Mouse (Mus musculus) embryonic facial prominence, embryonic 14.5 days (tissue): ENCODE results near the gene Hs3st6. TPM values are rescaled to one million over a fixed set of nuclear protein-coding genes. Genes with fewer than 3 reads are reported as not detected.
A peak's percentile ranks its signal among the peaks of the same experiment; 100 is the strongest.

Source experiments
- ATAC-seq: fragments of 200-750 bp; cut with Nextera tagmentation; 2 replicates; pipeline ENCODE4 v1.8.0; 2017; ENCODE audit warnings: low read depth, moderate number of reproducible peaks, moderate TSS enrichment
- DNase-seq: peaks from one replicate; pipeline ENCODE4 v3.0.0-alpha.2; 2015; ENCODE audit warnings: low spot score
- H3K27ac ChIP-seq: fragments of 300-500 bp; sonication (generic); replicated peaks from 2 replicates; pipeline ENCODE4 v1.5.1; 2014; ENCODE audit warnings: low read depth, mild to moderate bottlenecking, low read length, moderate library complexity
- H3K27me3 ChIP-seq: fragments of 300-500 bp; sonication (generic); replicated peaks from 2 replicates; pipeline ENCODE4 v1.6.1; 2014; ENCODE audit warnings: low read length; ENCODE audit not compliant: control insufficient read depth, insufficient read depth
- H3K36me3 ChIP-seq: fragments of 300-500 bp; sonication (generic); 2 replicates; pipeline ENCODE4 v1.6.1; 2014; ENCODE audit warnings: low read length, mixed read lengths; ENCODE audit not compliant: control insufficient read depth, insufficient read depth
- H3K4me1 ChIP-seq: fragments of 300-500 bp; sonication (generic); 2 replicates; pipeline ENCODE4 v1.6.1; 2014; ENCODE audit warnings: antibody characterized with exemption, low read length; ENCODE audit not compliant: control insufficient read depth, insufficient read depth
- H3K4me2 ChIP-seq: fragments of 300-500 bp; sonication (generic); 2 replicates; pipeline ENCODE4 v1.6.1; 2014; ENCODE audit warnings: low read depth, mild to moderate bottlenecking, low read length, moderate library complexity, mixed read lengths
- H3K4me3 ChIP-seq: fragments of 300-500 bp; sonication (generic); 2 replicates; pipeline ENCODE4 v1.5.1; 2014; ENCODE audit warnings: low read depth, mild to moderate bottlenecking, low read length
- H3K9ac ChIP-seq: fragments of 300-500 bp; sonication (generic); 2 replicates; pipeline ENCODE4 v1.6.1; 2014; ENCODE audit warnings: low read depth, mild to moderate bottlenecking, low read length, moderate library complexity, mixed read lengths
- H3K9me3 ChIP-seq: fragments of 300-500 bp; sonication (generic); 2 replicates; pipeline ENCODE4 v1.6.1; 2016; ENCODE audit warnings: low read length; ENCODE audit not compliant: control insufficient read depth
- WGBS: fragments of 180-500 bp; shearing (Covaris S2); extraction: QIAGEN DNeasy Blood & Tissue Kit; methylation state at CpG from one replicate; pipeline ENCODE4 v1.1.7; 2014; 5-methylcytosine and 5-hydroxymethylcytosine counted together
- polyA plus RNA-seq: library from polyadenylated mRNA; unstranded; fragments of >200 nt; fragmentation: Nextera tagmentation; extraction: Ambion mirVana; gene quantifications from 2 replicates; pipeline ENCODE4 v1.2.1, GENCODE M21; 2014

Hs3st6 gene
- polyA plus RNA-seq, result 10.1 and 11.7 TPM in 2 replicates

GRCm38 (mm10) chr17:24752415-24753394 is at the start of gene Hs3st6:
Gene Hs3st6 (plus strand): TSS chr17:24752988.
- DNase-seq, result peak; percentile 29
- Histone ChIP-seq H3K4me1 (peaks cover 21% of the 10 kb centered on the region; the same call in 1 of the 2 replicates), H3K27me3 (peaks cover 47% of the 10 kb centered on the region), H3K4me3 (peak within 1 kb of the TSS; percentile 56), H3K9ac (peak within 1 kb of the TSS; percentile 61), H3K36me3 (no peaks in the 10 kb centered on the region), H3K9me3 (no peaks in the 10 kb centered on the region), H3K4me2 (peak within 1 kb of the TSS; percentile 94), H3K27ac (no peak within 1 kb of the TSS)
- ATAC-seq, result peak; percentile 92
- WGBS, result under 1% methylated on average over 26 of the region's 82 CpGs

- no peaks in the 10 kb centered on the region for H3K27me3 ChIP-seq
- DNase-seq (no peak), ATAC-seq (no peak)
- H3K4me3 ChIP-seq, result no peak overlapping the region
- H3K4me1 ChIP-seq, result no peaks in the 10 kb centered on the region; the same call in 1 of the 2 replicates
- WGBS, result 92% methylated on average over 3 of the region's 3 CpGs
- no peaks in the 10 kb centered on the region for H3K9me3 ChIP-seq
- H3K4me2 ChIP-seq, result no peak overlapping the region
- no peak overlapping the region for H3K9ac ChIP-seq
- H3K36me3 ChIP-seq, result peaks cover 37% of the 10 kb centered on the region
- H3K27ac ChIP-seq, result no peak overlapping the region
Measured at GRCm38 (mm10) chr17:24705821-24706220, 47.0 kb upstream of the Hs3st6 start.

GRCm38 (mm10) chr17:24706982-24707800 is 45.6 kb upstream of the Hs3st6 start, which contains the start of gene Tbl3:
Gene Tbl3 (minus strand): TSS chr17:24707660.
- H3K36me3 ChIP-seq, result peaks cover 24% of the 10 kb centered on the region
- no peaks in the 10 kb centered on the region; the same call in 1 of the 2 replicates for H3K4me1 ChIP-seq
- H3K4me2 ChIP-seq, result peak within 1 kb of the TSS; percentile 71
- WGBS, result 5% methylated on average over 32 of the region's 32 CpGs
- no peaks in the 10 kb centered on the region for H3K9me3 ChIP-seq
- peak; percentile 96 for DNase-seq
- H3K27me3 ChIP-seq, result no peaks in the 10 kb centered on the region
- peak; percentile 93 for ATAC-seq
- H3K27ac ChIP-seq, result peak within 1 kb of the TSS; percentile 78
- H3K4me3 ChIP-seq, result peak within 1 kb of the TSS; percentile 70
- peak within 1 kb of the TSS; percentile 73 for H3K9ac ChIP-seq

GRCm38 (mm10) chr17:24707801-24708425 is 44.9 kb upstream of the Hs3st6 start:
- ATAC-seq (0 out of 2 replicates have a peak, but pooled peaks have one; percentile 39), DNase-seq (peak; percentile 25)
- Histone ChIP-seq H3K4me3 (peak overlapping the region; percentile 70), H3K4me1 (no peaks in the 10 kb centered on the region; the same call in 1 of the 2 replicates), H3K4me2 (peak overlapping the region; percentile 71), H3K27ac (peak overlapping the region; percentile 78), H3K36me3 (peaks cover 18% of the 10 kb centered on the region), H3K9me3 (no peaks in the 10 kb centered on the region), H3K27me3 (no peaks in the 10 kb centered on the region), H3K9ac (peak overlapping the region; percentile 73)
- 4% methylated on average over 24 of the region's 24 CpGs for WGBS

- no peaks in the 10 kb centered on the region for H3K9me3 ChIP-seq
- peak; percentile 58 for DNase-seq
- no peak overlapping the region for H3K27ac ChIP-seq
- H3K4me1 ChIP-seq, result no peaks in the 10 kb centered on the region; the same call in 1 of the 2 replicates
- 0 out of 2 replicates have a peak overlapping the region, but pooled peaks have one; percentile 71 for H3K4me2 ChIP-seq
- H3K4me3 ChIP-seq, result no peak overlapping the region
- H3K27me3 ChIP-seq, result no peaks in the 10 kb centered on the region
- WGBS, result 32% methylated on average over 2 of the region's 2 CpGs
- H3K9ac ChIP-seq, result no peak overlapping the region; the same call in 1 of the 2 replicates
- H3K36me3 ChIP-seq, result peaks cover 17% of the 10 kb centered on the region
- ATAC-seq, result no peak
Measured at GRCm38 (mm10) chr17:24708646-24709045, 44.1 kb upstream of the Hs3st6 start.

- no peaks in the 10 kb centered on the region; the same call in 1 of the 2 replicates for H3K4me1 ChIP-seq
- no peak overlapping the region for H3K4me3 ChIP-seq
- no peaks in the 10 kb centered on the region for H3K9me3 ChIP-seq
- ATAC-seq (no peak), DNase-seq (no peak)
- WGBS, result 78% methylated on average over 6 of the region's 6 CpGs
- H3K4me2 ChIP-seq, result no peak overlapping the region
- no peaks in the 10 kb centered on the region for H3K27me3 ChIP-seq
- peaks cover 21% of the 10 kb centered on the region; the same call in 1 of the 2 replicates for H3K36me3 ChIP-seq
- no peak overlapping the region for H3K27ac ChIP-seq
- no peak overlapping the region for H3K9ac ChIP-seq
Measured at GRCm38 (mm10) chr17:24715556-24715955, 37.2 kb upstream of the Hs3st6 start.

- peaks cover 25% of the 10 kb centered on the region for H3K36me3 ChIP-seq
- no peaks in the 10 kb centered on the region for H3K9me3 ChIP-seq
- no peak overlapping the region for H3K4me2 ChIP-seq
- peaks cover under 1% of the 10 kb centered on the region; the same call in 1 of the 2 replicates for H3K4me1 ChIP-seq
- H3K4me3 ChIP-seq, result no peak overlapping the region
- DNase-seq, result no peak
- H3K27me3 ChIP-seq, result no peaks in the 10 kb centered on the region
- no peak overlapping the region for H3K9ac ChIP-seq
- H3K27ac ChIP-seq, result no peak overlapping the region
- 96% methylated on average over 15 of the region's 15 CpGs for WGBS
- ATAC-seq, result no peak
Measured at GRCm38 (mm10) chr17:24716166-24716682, 36.6 kb upstream of the Hs3st6 start.
